Mouse (Mus musculus): ENCODE measurements around the gene Mmachc.

- TF ChIP-seq CTCF (IDR thresholded peaks at IDR 0.05; ENCODE audit: control insufficient read depth, insufficient read depth, insufficient read length) (no peak), MAX (IDR thresholded peaks at IDR 0.05) (no peak), CEBPB (IDR thresholded peaks at IDR 0.05; ENCODE audit: low read depth) (no peak), USF1 (IDR thresholded peaks at IDR 0.05; ENCODE audit: low read depth) (no peak), MYOG (IDR thresholded peaks at IDR 0.05; ENCODE audit: control insufficient read depth, extremely low read depth, insufficient read length) (no peak), MYOD1 (IDR thresholded peaks at IDR 0.05; ENCODE audit: control insufficient read depth, insufficient read length, low read depth) (no peak)
Measured at GRCm38 (mm10) chr4:116660829-116661228, 47.4 kb downstream of the Mmachc start.

Measured in C2C12 (cell line).